Mouse (Mus musculus): ENCODE measurements around the gene Ncoa3.

The Ncoa3 gene

GRCm38 (mm10) chr2:166096300-166096699 is 103.9 kb downstream of the Ncoa3 start:
- CTCF ChIA-PET = interaction anchor here (0.6 to 0.7 kb wide), 2 partner anchors 10 to 139 kb away, joined by 3 to 14 read pairs; no protein-coding TSS in a partner anchor

- CTCF ChIA-PET = interaction anchor here (0.6 kb wide), 1 partner anchor 10 kb away, joined by 3 read pairs; no protein-coding TSS in a partner anchor
These were observed 104.4 kb downstream of the Ncoa3 start for GRCm38 (mm10) chr2:166096834-166097233.

- CTCF ChIA-PET = interaction anchor here (1.1 kb wide), 1 partner anchor 339 kb away, joined by 3 read pairs; no protein-coding TSS in a partner anchor
These were observed 105.2 kb downstream of the Ncoa3 start for GRCm38 (mm10) chr2:166097443-166098291.

GRCm38 (mm10) chr2:166098292-166098933 is 106.0 kb downstream of the Ncoa3 start:
- CTCF ChIA-PET = interaction anchor here (0.6 to 1.1 kb wide), 2 partner anchors 338 to 359 kb away, joined by 3 read pairs; no protein-coding TSS in a partner anchor

- CTCF ChIA-PET = no interaction called here
These were observed 108.2 kb downstream of the Ncoa3 start for GRCm38 (mm10) chr2:166100309-166101262.

GRCm38 (mm10) chr2:166102893-166103292 is 110.5 kb downstream of the Ncoa3 start:
- CTCF ChIA-PET = interaction anchor here (0.5 to 0.7 kb wide), 4 partner anchors 146 to 460 kb away, joined by 3 to 7 read pairs (median 3); no protein-coding TSS in a partner anchor

GRCm38 (mm10) chr2:166105911-166106310 is 113.5 kb downstream of the Ncoa3 start:
- CTCF ChIA-PET = no interaction called here

GRCm38 (mm10) chr2:166106631-166107030 is 114.2 kb downstream of the Ncoa3 start:
- CTCF ChIA-PET = no interaction called here

- CTCF ChIA-PET = interaction anchor here (0.5 kb wide), 1 partner anchor 452 kb away, joined by 3 read pairs; no protein-coding TSS in a partner anchor
These were observed 115.5 kb downstream of the Ncoa3 start for GRCm38 (mm10) chr2:166107911-166108310.

- CTCF ChIA-PET = no interaction called here
These were observed 115.9 kb downstream of the Ncoa3 start for GRCm38 (mm10) chr2:166108326-166108725.

GRCm38 (mm10) chr2:166110764-166111163 is 118.3 kb downstream of the Ncoa3 start:
- CTCF ChIA-PET = no interaction called here

GRCm38 (mm10) chr2:166111238-166111637 is 118.8 kb downstream of the Ncoa3 start:
- CTCF ChIA-PET = no interaction called here

- CTCF ChIA-PET = no interaction called here
These were observed 119.4 kb downstream of the Ncoa3 start for GRCm38 (mm10) chr2:166111831-166112250.

- CTCF ChIA-PET = no interaction called here
These were observed 120.5 kb downstream of the Ncoa3 start for GRCm38 (mm10) chr2:166112986-166113385.

- CTCF ChIA-PET = interaction anchor here (0.6 kb wide), 1 partner anchor 560 kb away, joined by 3 read pairs; no protein-coding TSS in a partner anchor
These were observed 123.3 kb downstream of the Ncoa3 start for GRCm38 (mm10) chr2:166115571-166116277.

- CTCF ChIA-PET = interaction anchor here (0.6 kb wide), 1 partner anchor 560 kb away, joined by 3 read pairs; no protein-coding TSS in a partner anchor
These were observed 123.8 kb downstream of the Ncoa3 start for GRCm38 (mm10) chr2:166116278-166116608.

- CTCF ChIA-PET = no interaction called here
These were observed 124.3 kb downstream of the Ncoa3 start for GRCm38 (mm10) chr2:166116704-166117103.

- CTCF ChIA-PET = no interaction called here
These were observed 127.6 kb downstream of the Ncoa3 start for GRCm38 (mm10) chr2:166119992-166120391.

GRCm38 (mm10) chr2:166121681-166122355 is 129.4 kb downstream of the Ncoa3 start:
- CTCF ChIA-PET = interaction anchor here (0.5 kb wide), 1 partner anchor 756 kb away, joined by 3 read pairs; no protein-coding TSS in a partner anchor

GRCm38 (mm10) chr2:166122781-166123180 is 130.3 kb downstream of the Ncoa3 start:
- CTCF ChIA-PET = interaction anchor here (0.6 kb wide), 1 partner anchor 158 kb away, joined by 4 read pairs; no protein-coding TSS in a partner anchor

All from spleen, embryonic (tissue).